Mouse (Mus musculus): ENCODE results near the gene Shf.

- TF ChIP-seq POLR2A (IDR thresholded peaks at IDR 0.05; ENCODE audit: extremely low read depth, insufficient read depth, low read length) (no peak), CTCF (IDR thresholded peaks at IDR 0.05; ENCODE audit: low read depth, low read length) (no peak)
These were observed 40.0 kb upstream of the Shf start for GRCm38 (mm10) chr2:122408928-122409327.
